Mouse (Mus musculus) CH12.LX (cell line): ENCODE measurements at regions not wholly inside any gene's neighbourhood (a gene's known extent, or its start where the extent isn't known, plus 50 kb on each side); places are given as distances from the start of the nearest gene placed in this dataset.

Experiments used
- DNase-seq: peaks from one replicate; pipeline ENCODE4 v3.0.0-alpha.2; 2013; ENCODE audit errors: extremely low read depth
- H3K27ac ChIP-seq: 2 replicates; pipeline ENCODE4 v1.5.1; 2012; ENCODE audit warnings: low read depth, mild to moderate bottlenecking, control low read depth, moderate library complexity; ENCODE audit not compliant: insufficient read depth
- H3K27me3 ChIP-seq: replicated peaks from 2 replicates; pipeline ENCODE3; 2012; ENCODE audit warnings: inconsistent platforms
- H3K36me3 ChIP-seq, 2 experiments: replicated peaks in 1 of 2; 2 replicates each; pipeline versions ENCODE3 to v1.6.1; 2012; ENCODE audit warnings: inconsistent platforms in 1 of 2, low read length in 1 of 2, mild to moderate bottlenecking in 1 of 2, mixed read lengths in 1 of 2, moderate library complexity in 1 of 2; ENCODE audit not compliant: control insufficient read depth in 1 of 2, insufficient read depth in 1 of 2
- H3K4me1 ChIP-seq, 2 experiments: 2 replicates each; pipeline ENCODE4 v1.6.1; 2012; ENCODE audit warnings: inconsistent platforms in 1 of 2, moderate library complexity in 1 of 2; ENCODE audit not compliant: insufficient read depth in 2 of 2, control insufficient read depth in 1 of 2
- H3K4me2 ChIP-seq: 2 replicates; pipeline ENCODE4 v1.6.1; 2012; ENCODE audit warnings: low read depth, mild to moderate bottlenecking, control low read depth; ENCODE audit not compliant: poor library complexity, insufficient read depth, severe bottlenecking
- H3K4me3 ChIP-seq, 3 experiments: fragments of 150-350 bp in 1 of 3; sonication (generic) in 1 of 3; replicated peaks in 1 of 3; 2 replicates each; pipeline versions ENCODE3 to v1.5.1; 2011 to 2012; ENCODE audit warnings: low read depth in 2 of 3, low read length in 2 of 3, mild to moderate bottlenecking in 2 of 3, moderate library complexity in 2 of 3, control low read depth in 1 of 3, improper control_type of control experiment in 1 of 3, inconsistent platforms in 1 of 3, mixed read lengths in 1 of 3; ENCODE audit not compliant: poor library complexity in 1 of 3
- H3K79me2 ChIP-seq: replicated peaks from 2 replicates; pipeline ENCODE4 v1.6.1; 2012; ENCODE audit warnings: mild to moderate bottlenecking, moderate library complexity; ENCODE audit not compliant: control insufficient read depth, poor library complexity, insufficient read depth, severe bottlenecking; ENCODE audit errors: extremely low read depth
- H3K9ac ChIP-seq: 2 replicates; pipeline ENCODE4 v1.6.1; 2012; ENCODE audit warnings: low read depth, mild to moderate bottlenecking, control low read depth, moderate library complexity; ENCODE audit not compliant: insufficient read depth
- H3K9me3 ChIP-seq: replicated peaks from 2 replicates; pipeline ENCODE3; 2012; ENCODE audit warnings: low read length, inconsistent platforms, mixed read lengths
- BHLHE40 ChIP-seq: IDR thresholded peaks from 2 replicates; pipeline ENCODE4 v1.6.1; 2011; ENCODE audit warnings: mild to moderate bottlenecking, low read depth, low read length, improper control_type of control experiment
- CHD1 ChIP-seq: IDR thresholded peaks from 2 replicates; pipeline ENCODE4 v1.6.1; 2012; ENCODE audit warnings: low read depth, low read length, improper control_type of control experiment, inconsistent platforms
- CTCF ChIP-seq, 2 experiments: IDR thresholded peaks in 1 of 2; conservative IDR thresholded peaks in 1 of 2; 2 replicates each; pipeline ENCODE4 v1.5.1; 2011 to 2012; ENCODE audit warnings: low read depth in 2 of 2, low read length in 2 of 2, improper control_type of control experiment in 1 of 2, inconsistent platforms in 1 of 2, mild to moderate bottlenecking in 1 of 2, moderate library complexity in 1 of 2
- ELF1 ChIP-seq: IDR thresholded peaks from 2 replicates; pipeline ENCODE4 v1.6.1; 2014; ENCODE audit warnings: low read depth, mild to moderate bottlenecking, inconsistent platforms, low read length, improper control_type of control experiment
- HCFC1 ChIP-seq: IDR thresholded peaks from 2 replicates; pipeline ENCODE4 v1.6.1; 2012; ENCODE audit warnings: low read depth, mild to moderate bottlenecking, inconsistent platforms, low read length, improper control_type of control experiment
- IRF4 ChIP-seq: IDR thresholded peaks from 2 replicates; pipeline ENCODE4 v1.6.1; 2014; ENCODE audit warnings: low read depth, mild to moderate bottlenecking, inconsistent platforms, low read length, improper control_type of control experiment
- JUND ChIP-seq: conservative IDR thresholded peaks from 2 replicates; pipeline ENCODE4 v1.6.1; 2011; ENCODE audit warnings: low read depth, low read length, improper control_type of control experiment
- KAT2A ChIP-seq: IDR thresholded peaks from 2 replicates; pipeline ENCODE4 v1.6.1; 2012; ENCODE audit warnings: low read length, improper control_type of control experiment, inconsistent platforms; ENCODE audit not compliant: insufficient replicate concordance
- MEF2A ChIP-seq: IDR thresholded peaks from 2 replicates; pipeline ENCODE4 v1.6.1; 2014; ENCODE audit warnings: low read depth, mild to moderate bottlenecking, inconsistent platforms, low read length, improper control_type of control experiment, borderline replicate concordance
- NRF1 ChIP-seq: IDR thresholded peaks from 2 replicates; pipeline ENCODE4 v1.6.1; 2014; ENCODE audit warnings: low read depth, mild to moderate bottlenecking, inconsistent platforms, low read length, improper control_type of control experiment, moderate library complexity
- PAX5 ChIP-seq: IDR thresholded peaks from 2 replicates; pipeline ENCODE4 v1.6.1; 2012; ENCODE audit warnings: low read length, inconsistent platforms, mixed read lengths
- POLR2A ChIP-seq: IDR thresholded peaks from 2 replicates; pipeline ENCODE4 v1.6.1; 2011; ENCODE audit warnings: low read depth, mild to moderate bottlenecking, improper control_type of control experiment, low read length
- RCOR1 ChIP-seq: conservative IDR thresholded peaks from 2 replicates; pipeline ENCODE4 v1.6.1; 2012; ENCODE audit warnings: low read depth, mild to moderate bottlenecking, inconsistent platforms, low read length, improper control_type of control experiment
- SIN3A ChIP-seq: IDR thresholded peaks from 2 replicates; pipeline ENCODE4 v1.6.1; 2012; ENCODE audit warnings: low read length, improper control_type of control experiment, inconsistent platforms
- SMC3 ChIP-seq: IDR thresholded peaks from 2 replicates; pipeline ENCODE4 v1.6.1; 2011; ENCODE audit warnings: low read depth, low read length, improper control_type of control experiment
- TCF12 ChIP-seq: IDR thresholded peaks from 2 replicates; pipeline ENCODE4 v1.6.1; 2014; ENCODE audit warnings: low read depth, mild to moderate bottlenecking, inconsistent platforms, low read length, improper control_type of control experiment
- UBTF ChIP-seq: IDR thresholded peaks from 2 replicates; pipeline ENCODE4 v1.6.1; 2012; ENCODE audit warnings: low read depth, mild to moderate bottlenecking, inconsistent platforms, low read length, improper control_type of control experiment, moderate library complexity
- USF1 ChIP-seq: IDR thresholded peaks from 2 replicates; pipeline ENCODE4 v1.6.1; 2014; ENCODE audit warnings: low read depth, mild to moderate bottlenecking, inconsistent platforms, low read length, improper control_type of control experiment
- ZNF384 ChIP-seq: IDR thresholded peaks from 2 replicates; pipeline ENCODE4 v1.6.1; 2012; ENCODE audit warnings: low read depth, low read length, improper control_type of control experiment, inconsistent platforms
- dilution Hi-C: fragments of 300-500 bp; cut with MboI; formaldehyde crosslinking; loops from 2 replicates; pipeline ENCODE4 v1.14.3; 2020; ENCODE audit warnings: low sequenced_read_pairs; ENCODE audit not compliant: extremely low pct_unique_long_range_greater_than_20kb, extremely low pct_ligation_motif_present
- in situ Hi-C: fragments of 300-500 bp; cut with MboI; formaldehyde crosslinking; loops from 3 replicates; pipeline ENCODE4 v1.14.3; 2019; ENCODE audit warnings: low sequenced_read_pairs, low pct_ligation_motif_present, low pct_unique_long_range_greater_than_20kb, mixed read lengths

DNA sequence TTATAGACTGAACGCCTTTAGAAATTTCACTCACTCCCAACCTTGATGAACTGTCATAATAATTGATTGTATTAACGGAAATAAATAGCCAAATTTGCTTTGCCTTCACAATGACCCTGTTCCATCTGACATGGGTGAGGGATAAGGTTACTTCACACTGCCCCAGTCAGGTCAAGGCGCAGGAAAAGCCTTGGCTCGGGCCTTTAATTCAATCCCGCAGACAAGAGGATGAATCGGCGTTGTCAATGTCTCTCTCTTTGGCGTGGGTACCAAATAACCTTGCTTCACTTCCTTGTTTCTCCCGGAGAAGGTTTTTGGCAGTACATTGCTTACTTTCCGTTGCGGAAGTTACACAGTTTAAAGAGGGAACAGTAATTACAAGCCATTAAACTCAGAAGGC lies 354.2 kb downstream of the Cps1 start:
- in situ Hi-C loops (no loop called here), dilution Hi-C loops (no loop called here)

DNA sequence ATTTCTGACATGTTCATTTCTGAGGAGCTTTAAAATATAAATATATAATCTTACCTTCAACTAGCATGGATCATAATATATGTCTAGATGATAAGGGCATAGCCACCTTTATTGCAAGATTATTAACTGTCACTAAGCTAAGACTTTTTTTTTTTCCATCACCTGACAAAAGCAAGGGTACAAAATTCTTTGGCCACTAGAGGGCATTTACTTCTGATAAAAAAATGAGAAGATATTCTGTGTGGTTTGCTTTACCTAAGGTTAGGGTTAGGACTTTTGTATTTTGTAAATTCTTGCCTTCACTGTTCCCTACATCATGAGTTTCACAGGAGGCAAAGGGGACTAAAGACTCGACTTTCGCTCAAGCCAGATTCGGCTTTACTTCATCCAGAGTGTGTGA lies 355.1 kb downstream of the Cps1 start:
- Histone ChIP-seq H3K4me1 (no peaks in the 10 kb centered on the region), H3K4me3 (no peak overlapping the region), H3K9ac (no peak overlapping the region), H3K27me3 (no peaks in the 10 kb centered on the region), H3K79me2 (no peaks in the 10 kb centered on the region), H3K36me3 (no peaks in the 10 kb centered on the region), H3K9me3 (no peaks in the 10 kb centered on the region), H3K27ac (no peak overlapping the region), H3K4me2 (no peak overlapping the region)
- in situ Hi-C loops (no loop called here), dilution Hi-C loops (no loop called here)
- DNase-seq, result peak; percentile 8
- peak; percentile 63 for TF ChIP-seq ZNF384
- TF ChIP-seq CHD1, result no peak

More for the DNA sequence above, 354.2 kb downstream of the Cps1 start:
- Histone ChIP-seq H3K4me2 (no peak overlapping the region), H3K27me3 (no peaks in the 10 kb centered on the region), H3K9ac (no peak overlapping the region), H3K4me3 (no peak overlapping the region), H3K9me3 (no peaks in the 10 kb centered on the region), H3K4me1 (no peaks in the 10 kb centered on the region), H3K79me2 (no peaks in the 10 kb centered on the region), H3K36me3 (no peaks in the 10 kb centered on the region), H3K27ac (no peak overlapping the region)
- no peak for TF ChIP-seq CHD1
- no peak for TF ChIP-seq ZNF384
- no peak for TF ChIP-seq BHLHE40
- TF ChIP-seq JUND, result no peak
- no peak for TF ChIP-seq RCOR1
- TF ChIP-seq HCFC1, result no peak
- no peak for TF ChIP-seq IRF4
- TF ChIP-seq ELF1, result no peak
- TF ChIP-seq TCF12, result no peak
- TF ChIP-seq PAX5, result no peak
- no peak for TF ChIP-seq MEF2A
- DNase-seq, result no peak

DNA sequence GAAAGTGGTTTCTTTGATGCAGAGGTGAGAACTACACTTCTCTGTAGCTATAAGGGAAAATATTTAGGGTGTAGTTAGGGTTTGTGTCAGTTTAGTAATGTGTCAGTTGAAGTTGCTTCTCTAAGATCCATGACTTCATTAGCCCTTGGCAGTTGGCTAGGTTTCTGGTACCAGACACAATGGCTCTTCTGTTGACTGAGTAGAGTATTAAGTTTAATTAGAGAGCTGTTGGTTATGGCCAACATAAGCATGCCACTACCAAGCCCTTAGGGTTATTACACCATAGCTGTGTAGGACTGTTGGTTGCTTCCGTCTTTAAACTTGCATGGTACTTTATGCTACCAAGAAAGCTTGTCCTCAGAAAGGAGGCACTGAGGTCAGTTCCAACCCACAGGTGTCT lies 359.1 kb downstream of the Cps1 start:
- Histone ChIP-seq H3K79me2 (no peaks in the 10 kb centered on the region), H3K4me2 (no peak overlapping the region), H3K27ac (no peak overlapping the region), H3K9me3 (no peaks in the 10 kb centered on the region), H3K27me3 (no peaks in the 10 kb centered on the region), H3K4me1 (no peaks in the 10 kb centered on the region), H3K9ac (no peak overlapping the region), H3K36me3 (no peaks in the 10 kb centered on the region), H3K4me3 (no peak overlapping the region)
- in situ Hi-C loops, result no loop called here
- TF ChIP-seq SMC3 (no peak), CTCF (conservative IDR thresholded peaks at IDR 0.05 in 1 of 2, IDR thresholded peaks at IDR 0.05 in 1 of 2; ENCODE audit: low read depth in 2 of 2, low read length in 2 of 2) (no peak), UBTF (no peak), KAT2A (no peak), ZNF384 (no peak), HCFC1 (no peak), SIN3A (no peak), USF1 (no peak), CHD1 (no peak), NRF1 (no peak), POLR2A (no peak), PAX5 (no peak)
- dilution Hi-C loops, result no loop called here
- no peak for DNase-seq
